Mouse (Mus musculus) cortical plate, adult 2 months (tissue): ENCODE measurements around the gene Slc7a8.

ENCODE experiments used
- CTCF ChIP-seq: fragments of 200-500 bp; IDR thresholded peaks from 2 replicates; pipeline ENCODE4 v1.5.1; 2011; ENCODE audit warnings: mild to moderate bottlenecking, control low read depth, low read length; ENCODE audit not compliant: insufficient read depth; ENCODE audit errors: extremely low read depth
- POLR2A ChIP-seq: fragments of 200-500 bp; IDR thresholded peaks from 2 replicates; pipeline ENCODE4 v1.6.1; 2011; ENCODE audit warnings: mild to moderate bottlenecking, low read length, control low read depth; ENCODE audit not compliant: insufficient read depth; ENCODE audit errors: extremely low read depth

DNA sequence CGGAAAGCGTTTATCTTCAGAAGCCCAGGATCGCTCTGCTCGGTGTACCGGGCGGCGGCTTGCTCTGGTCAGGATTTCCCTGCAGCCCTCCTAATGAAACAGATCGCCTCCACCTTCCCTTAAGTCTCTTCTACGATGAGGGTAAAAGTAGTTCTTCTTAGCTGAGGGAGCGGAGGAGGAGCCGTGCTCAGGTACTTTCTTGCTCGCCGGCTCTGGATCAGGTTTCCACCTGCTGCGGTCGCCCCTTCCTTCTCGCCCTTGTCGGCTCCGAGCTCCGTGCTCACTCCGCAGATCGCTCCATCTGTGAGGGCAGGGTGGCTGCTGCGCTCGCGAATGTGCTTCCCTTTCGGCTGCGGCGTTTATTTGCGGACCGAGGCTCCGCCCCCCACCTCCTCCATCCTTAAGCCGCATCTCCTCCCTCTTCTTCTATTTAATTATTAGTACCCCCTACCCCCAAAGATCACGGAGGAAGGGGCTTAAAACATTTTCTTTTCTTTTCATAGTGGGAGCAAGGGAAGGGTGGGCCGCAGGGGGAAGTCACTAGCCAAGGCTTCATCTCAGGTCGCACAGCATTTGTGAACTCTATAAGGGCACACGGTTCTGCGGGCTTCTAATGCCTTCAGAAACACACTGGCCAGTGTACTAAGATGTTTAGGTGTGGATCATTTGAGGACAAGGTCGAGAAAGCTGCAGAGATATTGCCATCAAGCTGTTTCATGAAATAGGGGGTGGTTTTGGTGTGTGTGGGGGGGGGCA, at the start of gene Slc7a8:
- TF ChIP-seq POLR2A: peak; percentile 99
- no peak for TF ChIP-seq CTCF
